Mouse (Mus musculus): Measurements from ENCODE around the gene Hmx1. TPM values are rescaled to one million over a fixed set of nuclear protein-coding genes. Genes with fewer than 3 reads are reported as not detected.

Hmx1 gene
- polyA plus RNA-seq, 1 experiment = not detected

GRCm38 (mm10) chr5:35396976-35397641 lies 8.2 kb downstream of the Hmx1 start:
- Histone ChIP-seq H3K9me3 (ENCODE audit: control insufficient read depth, low read length) (no peaks in the 10 kb centered on the region; the same call in 1 of the 2 replicates), H3K36me3 (ENCODE audit: control insufficient read depth) (no peaks in the 10 kb centered on the region), H3K4me1 (ENCODE audit: control insufficient read depth) (no peaks in the 10 kb centered on the region), H3K4me3 (replicated peaks) (no peak overlapping the region), H3K27me3 (ENCODE audit: control insufficient read depth) (peaks cover 100% of the 10 kb centered on the region)
- TF ChIP-seq TAL1 (IDR thresholded peaks at IDR 0.05; ENCODE audit: low read length) = no peak
- TF ChIP-seq GATA1 (IDR thresholded peaks at IDR 0.05; ENCODE audit: low read length) = no peak

- Histone ChIP-seq H3K9me3 (ENCODE audit: control insufficient read depth, low read length) (no peaks in the 10 kb centered on the region; the same call in 1 of the 2 replicates), H3K27me3 (ENCODE audit: control insufficient read depth) (peaks cover 100% of the 10 kb centered on the region), H3K4me3 (replicated peaks) (no peak overlapping the region), H3K4me1 (ENCODE audit: control insufficient read depth) (no peaks in the 10 kb centered on the region), H3K36me3 (ENCODE audit: control insufficient read depth) (no peaks in the 10 kb centered on the region)
- TF ChIP-seq GATA1 (IDR thresholded peaks at IDR 0.05; ENCODE audit: low read length) (no peak), TAL1 (IDR thresholded peaks at IDR 0.05; ENCODE audit: low read length) (no peak)
Observed at GRCm38 (mm10) chr5:35397642-35398309, 8.9 kb downstream of the Hmx1 start.

- Histone ChIP-seq H3K9me3 (ENCODE audit: control insufficient read depth, low read length) (no peaks in the 10 kb centered on the region; the same call in 1 of the 2 replicates), H3K4me1 (ENCODE audit: control insufficient read depth) (no peaks in the 10 kb centered on the region), H3K4me3 (replicated peaks) (no peak overlapping the region), H3K27me3 (ENCODE audit: control insufficient read depth) (peaks cover 96% of the 10 kb centered on the region), H3K36me3 (ENCODE audit: control insufficient read depth) (no peaks in the 10 kb centered on the region)
- no peak for TF ChIP-seq TAL1 (IDR thresholded peaks at IDR 0.05; ENCODE audit: low read length)
- TF ChIP-seq GATA1 (IDR thresholded peaks at IDR 0.05; ENCODE audit: low read length) = no peak
Observed at GRCm38 (mm10) chr5:35398310-35398910, 9.5 kb downstream of the Hmx1 start.

- Histone ChIP-seq H3K27me3 (ENCODE audit: control insufficient read depth) (peaks cover 92% of the 10 kb centered on the region), H3K36me3 (ENCODE audit: control insufficient read depth) (no peaks in the 10 kb centered on the region), H3K4me1 (ENCODE audit: control insufficient read depth) (no peaks in the 10 kb centered on the region), H3K9me3 (ENCODE audit: control insufficient read depth, low read length) (no peaks in the 10 kb centered on the region; the same call in 1 of the 2 replicates), H3K4me3 (replicated peaks) (no peak overlapping the region)
- no peak for TF ChIP-seq TAL1 (IDR thresholded peaks at IDR 0.05; ENCODE audit: low read length)
- no peak for TF ChIP-seq GATA1 (IDR thresholded peaks at IDR 0.05; ENCODE audit: low read length)
Observed at GRCm38 (mm10) chr5:35399061-35399460, 10.2 kb downstream of the Hmx1 start.

GRCm38 (mm10) chr5:35399704-35400320 lies 10.9 kb downstream of the Hmx1 start:
- H3K27me3 ChIP-seq (ENCODE audit: control insufficient read depth) = peaks cover 84% of the 10 kb centered on the region
- no peaks in the 10 kb centered on the region for H3K4me1 ChIP-seq (ENCODE audit: control insufficient read depth)
- H3K9me3 ChIP-seq (ENCODE audit: control insufficient read depth, low read length) = no peaks in the 10 kb centered on the region; the same call in 1 of the 2 replicates
- no peaks in the 10 kb centered on the region for H3K36me3 ChIP-seq (ENCODE audit: control insufficient read depth)
- H3K4me3 ChIP-seq (replicated peaks) = no peak overlapping the region
- TF ChIP-seq TAL1 (IDR thresholded peaks at IDR 0.05; ENCODE audit: low read length) (no peak), GATA1 (IDR thresholded peaks at IDR 0.05; ENCODE audit: low read length) (no peak)

GRCm38 (mm10) chr5:35401240-35401639 lies 12.3 kb downstream of the Hmx1 start:
- H3K4me1 ChIP-seq (ENCODE audit: control insufficient read depth) = no peaks in the 10 kb centered on the region
- TF ChIP-seq TAL1 (IDR thresholded peaks at IDR 0.05; ENCODE audit: low read length) (no peak), GATA1 (IDR thresholded peaks at IDR 0.05; ENCODE audit: low read length) (no peak)
- H3K27me3 ChIP-seq (ENCODE audit: control insufficient read depth) = peaks cover 70% of the 10 kb centered on the region

GRCm38 (mm10) chr5:35407411-35407930 lies 18.6 kb downstream of the Hmx1 start:
- H3K9me3 ChIP-seq (ENCODE audit: control insufficient read depth, low read length) = no peaks in the 10 kb centered on the region
- TF ChIP-seq TAL1 (IDR thresholded peaks at IDR 0.05; ENCODE audit: low read length) = no peak
- no peak for TF ChIP-seq GATA1 (IDR thresholded peaks at IDR 0.05; ENCODE audit: low read length)
- peaks cover 10% of the 10 kb centered on the region for H3K27me3 ChIP-seq (ENCODE audit: control insufficient read depth)
- no peaks in the 10 kb centered on the region for H3K36me3 ChIP-seq (ENCODE audit: control insufficient read depth)
- no peak overlapping the region for H3K4me3 ChIP-seq (replicated peaks)
- no peaks in the 10 kb centered on the region for H3K4me1 ChIP-seq (ENCODE audit: control insufficient read depth)

More at GRCm38 (mm10) chr5:35401240-35401639, 12.3 kb downstream of the Hmx1 start:
- Histone ChIP-seq H3K4me3 (replicated peaks) (no peak overlapping the region), H3K9me3 (ENCODE audit: control insufficient read depth, low read length) (no peaks in the 10 kb centered on the region; the same call in 1 of the 2 replicates), H3K36me3 (ENCODE audit: control insufficient read depth) (no peaks in the 10 kb centered on the region)

GRCm38 (mm10) chr5:35411028-35411427 lies 22.1 kb downstream of the Hmx1 start:
- Histone ChIP-seq H3K4me1 (ENCODE audit: control insufficient read depth) (no peaks in the 10 kb centered on the region), H3K9me3 (ENCODE audit: control insufficient read depth, low read length) (no peaks in the 10 kb centered on the region), H3K36me3 (ENCODE audit: control insufficient read depth) (no peaks in the 10 kb centered on the region), H3K27me3 (ENCODE audit: control insufficient read depth) (peaks cover 2% of the 10 kb centered on the region; the same call in 1 of the 2 replicates), H3K4me3 (replicated peaks) (no peak overlapping the region)
- TF ChIP-seq GATA1 (IDR thresholded peaks at IDR 0.05; ENCODE audit: low read length) = no peak
- no peak for TF ChIP-seq TAL1 (IDR thresholded peaks at IDR 0.05; ENCODE audit: low read length)
